Mouse (Mus musculus): ENCODE data around the gene Pkd1l2. TPM values are rescaled to one million over a fixed set of nuclear protein-coding genes. Genes with fewer than 3 reads are reported as not detected.

Gene Pkd1l2
- polyA plus RNA-seq (2012; fragmentation: generic; extraction: Trizol): not detected
- long read RNA-seq, experiment 1: 0 reads
- long read RNA-seq, experiment 2: 0 reads

GRCm38 (mm10) chr8:117082399-117082872, at the start of gene Pkd1l2:
Pkd1l2 (minus strand) TSS chr8:117082449.
- Histone ChIP-seq H3ac (ENCODE audit: control insufficient read depth, insufficient read length, low read depth) (no peak within 1 kb of the TSS), H3K4me3 (ENCODE audit: insufficient read depth, poor library complexity, severe bottlenecking) (no peak within 1 kb of the TSS), H3K79me3 (ENCODE audit: low read depth) (no peaks in the 10 kb centered on the region), H3K27me3 (ENCODE audit: control insufficient read depth, insufficient read depth, insufficient read length) (peaks cover 4% of the 10 kb centered on the region), H3K79me2 (ENCODE audit: control insufficient read depth, insufficient read depth) (no peaks in the 10 kb centered on the region), H3K36me3 (ENCODE audit: control insufficient read depth, insufficient read depth) (no peaks in the 10 kb centered on the region)
- TF ChIP-seq CTCF (IDR thresholded peaks at IDR 0.05; ENCODE audit: control insufficient read depth, insufficient read depth, insufficient read length): no peak
- TF ChIP-seq CEBPB (IDR thresholded peaks at IDR 0.05; ENCODE audit: low read depth): no peak
- TF ChIP-seq MYOG (IDR thresholded peaks at IDR 0.05; ENCODE audit: control insufficient read depth, extremely low read depth, insufficient read length): no peak
- TF ChIP-seq FOSL1 (IDR thresholded peaks at IDR 0.05; ENCODE audit: insufficient read depth, low read length, poor library complexity, severe bottlenecking): no peak
- TF ChIP-seq MYOD1 (IDR thresholded peaks at IDR 0.05; ENCODE audit: control insufficient read depth, insufficient read length, low read depth): no peak
- no peak for TF ChIP-seq USF1 (IDR thresholded peaks at IDR 0.05; ENCODE audit: low read depth)
- TF ChIP-seq MAX (IDR thresholded peaks at IDR 0.05): no peak

- TF ChIP-seq CTCF (IDR thresholded peaks at IDR 0.05; ENCODE audit: control insufficient read depth, insufficient read depth, insufficient read length) (no peak), MYOD1 (IDR thresholded peaks at IDR 0.05; ENCODE audit: control insufficient read depth, insufficient read length, low read depth) (no peak), FOSL1 (IDR thresholded peaks at IDR 0.05; ENCODE audit: insufficient read depth, low read length, poor library complexity, severe bottlenecking) (no peak), MYOG (IDR thresholded peaks at IDR 0.05; ENCODE audit: control insufficient read depth, extremely low read depth, insufficient read length) (no peak), USF1 (IDR thresholded peaks at IDR 0.05; ENCODE audit: low read depth) (no peak), MAX (IDR thresholded peaks at IDR 0.05) (no peak)
- H3K79me3 ChIP-seq (ENCODE audit: low read depth): no peaks in the 10 kb centered on the region
- no peak overlapping the region for H3K4me3 ChIP-seq (ENCODE audit: insufficient read depth, poor library complexity, severe bottlenecking)
- no peaks in the 10 kb centered on the region for H3K27me3 ChIP-seq (ENCODE audit: control insufficient read depth, insufficient read depth, insufficient read length)
- H3ac ChIP-seq (ENCODE audit: control insufficient read depth, insufficient read length, low read depth): no peak overlapping the region
- H3K36me3 ChIP-seq (ENCODE audit: control insufficient read depth, insufficient read depth): no peaks in the 10 kb centered on the region
- H3K79me2 ChIP-seq (ENCODE audit: control insufficient read depth, insufficient read depth): no peaks in the 10 kb centered on the region
Measured at GRCm38 (mm10) chr8:117127063-117127462, 44.8 kb upstream of the Pkd1l2 start.

- H3K4me3 ChIP-seq (ENCODE audit: insufficient read depth, poor library complexity, severe bottlenecking): no peak overlapping the region
- H3K36me3 ChIP-seq (ENCODE audit: control insufficient read depth, insufficient read depth): no peaks in the 10 kb centered on the region
- H3K79me3 ChIP-seq (ENCODE audit: low read depth): no peaks in the 10 kb centered on the region
- no peaks in the 10 kb centered on the region for H3K79me2 ChIP-seq (ENCODE audit: control insufficient read depth, insufficient read depth)
- TF ChIP-seq CEBPB (IDR thresholded peaks at IDR 0.05; ENCODE audit: low read depth) (no peak), FOSL1 (IDR thresholded peaks at IDR 0.05; ENCODE audit: insufficient read depth, low read length, poor library complexity, severe bottlenecking) (no peak), MAX (IDR thresholded peaks at IDR 0.05) (no peak), MYOG (IDR thresholded peaks at IDR 0.05; ENCODE audit: control insufficient read depth, extremely low read depth, insufficient read length) (no peak), CTCF (IDR thresholded peaks at IDR 0.05; ENCODE audit: control insufficient read depth, insufficient read depth, insufficient read length) (no peak), USF1 (IDR thresholded peaks at IDR 0.05; ENCODE audit: low read depth) (no peak), MYOD1 (IDR thresholded peaks at IDR 0.05; ENCODE audit: control insufficient read depth, insufficient read length, low read depth) (no peak)
- no peaks in the 10 kb centered on the region for H3K27me3 ChIP-seq (ENCODE audit: control insufficient read depth, insufficient read depth, insufficient read length)
- no peak overlapping the region for H3ac ChIP-seq (ENCODE audit: control insufficient read depth, insufficient read length, low read depth)
Measured at GRCm38 (mm10) chr8:117126411-117126810, 44.2 kb upstream of the Pkd1l2 start.

- Histone ChIP-seq H3K36me3 (ENCODE audit: control insufficient read depth, insufficient read depth) (no peaks in the 10 kb centered on the region), H3K4me3 (ENCODE audit: insufficient read depth, poor library complexity, severe bottlenecking) (no peak overlapping the region), H3K79me2 (ENCODE audit: control insufficient read depth, insufficient read depth) (no peaks in the 10 kb centered on the region), H3ac (ENCODE audit: control insufficient read depth, insufficient read length, low read depth) (no peak overlapping the region), H3K27me3 (ENCODE audit: control insufficient read depth, insufficient read depth, insufficient read length) (no peaks in the 10 kb centered on the region), H3K79me3 (ENCODE audit: low read depth) (no peaks in the 10 kb centered on the region)
- TF ChIP-seq USF1 (IDR thresholded peaks at IDR 0.05; ENCODE audit: low read depth): no peak
- no peak for TF ChIP-seq MYOD1 (IDR thresholded peaks at IDR 0.05; ENCODE audit: control insufficient read depth, insufficient read length, low read depth)
- no peak for TF ChIP-seq MAX (IDR thresholded peaks at IDR 0.05)
- no peak for TF ChIP-seq FOSL1 (IDR thresholded peaks at IDR 0.05; ENCODE audit: insufficient read depth, low read length, poor library complexity, severe bottlenecking)
- no peak for TF ChIP-seq CEBPB (IDR thresholded peaks at IDR 0.05; ENCODE audit: low read depth)
- no peak for TF ChIP-seq MYOG (IDR thresholded peaks at IDR 0.05; ENCODE audit: control insufficient read depth, extremely low read depth, insufficient read length)
Measured at GRCm38 (mm10) chr8:117125854-117126253, 43.6 kb upstream of the Pkd1l2 start.

- Histone ChIP-seq H3K36me3 (ENCODE audit: control insufficient read depth, insufficient read depth) (no peaks in the 10 kb centered on the region), H3K79me2 (ENCODE audit: control insufficient read depth, insufficient read depth) (no peaks in the 10 kb centered on the region), H3K79me3 (ENCODE audit: low read depth) (no peaks in the 10 kb centered on the region), H3K27me3 (ENCODE audit: control insufficient read depth, insufficient read depth, insufficient read length) (no peaks in the 10 kb centered on the region), H3K4me3 (ENCODE audit: insufficient read depth, poor library complexity, severe bottlenecking) (no peak overlapping the region), H3ac (ENCODE audit: control insufficient read depth, insufficient read length, low read depth) (no peak overlapping the region)
- TF ChIP-seq FOSL1 (IDR thresholded peaks at IDR 0.05; ENCODE audit: insufficient read depth, low read length, poor library complexity, severe bottlenecking) (no peak), CEBPB (IDR thresholded peaks at IDR 0.05; ENCODE audit: low read depth) (no peak), USF1 (IDR thresholded peaks at IDR 0.05; ENCODE audit: low read depth) (no peak), MAX (IDR thresholded peaks at IDR 0.05) (no peak), CTCF (IDR thresholded peaks at IDR 0.05; ENCODE audit: control insufficient read depth, insufficient read depth, insufficient read length) (no peak), MYOG (IDR thresholded peaks at IDR 0.05; ENCODE audit: control insufficient read depth, extremely low read depth, insufficient read length) (no peak), MYOD1 (IDR thresholded peaks at IDR 0.05; ENCODE audit: control insufficient read depth, insufficient read length, low read depth) (no peak)
Measured at GRCm38 (mm10) chr8:117123850-117124633, 41.8 kb upstream of the Pkd1l2 start.
